Mouse (Mus musculus) yolk sac, embryonic 10.5 days (tissue): ENCODE measurements around the gene Ebf1.
A peak's percentile ranks its signal among the peaks of the same experiment; 100 is the strongest.

Experiments
- DNase-seq: peaks from one replicate; pipeline ENCODE4 v3.0.0-alpha.2; 2017; ENCODE audit warnings: low spot score

Ebf1 gene

GRCm38 (mm10) chr11:44738046-44738445 is 120.9 kb downstream of the Ebf1 start:
- DNase-seq: no peak

GRCm38 (mm10) chr11:44738820-44739219 is 121.7 kb downstream of the Ebf1 start:
- DNase-seq: no peak

- no peak for DNase-seq
Observed at GRCm38 (mm10) chr11:44740278-44741041, 123.3 kb downstream of the Ebf1 start.

GRCm38 (mm10) chr11:44741042-44741491 is 124.0 kb downstream of the Ebf1 start:
- DNase-seq: no peak

GRCm38 (mm10) chr11:44744446-44744845 is 127.3 kb downstream of the Ebf1 start:
- no peak for DNase-seq

- DNase-seq: no peak
Observed at GRCm38 (mm10) chr11:44745946-44746345, 128.8 kb downstream of the Ebf1 start.

- peak; percentile 44 for DNase-seq
Observed at GRCm38 (mm10) chr11:44746731-44747130, 129.6 kb downstream of the Ebf1 start.

- no peak for DNase-seq
Observed at GRCm38 (mm10) chr11:44749309-44749708, 132.2 kb downstream of the Ebf1 start.

GRCm38 (mm10) chr11:44754336-44754735 is 137.2 kb downstream of the Ebf1 start:
- DNase-seq: no peak

- DNase-seq: no peak
Observed at GRCm38 (mm10) chr11:44756321-44756720, 139.2 kb downstream of the Ebf1 start.

GRCm38 (mm10) chr11:44758857-44759256 is 141.7 kb downstream of the Ebf1 start:
- DNase-seq: no peak

GRCm38 (mm10) chr11:44761128-44761996 is 144.2 kb downstream of the Ebf1 start:
- DNase-seq: no peak

GRCm38 (mm10) chr11:44763992-44764835 is 147.1 kb downstream of the Ebf1 start:
- no peak for DNase-seq

GRCm38 (mm10) chr11:44764988-44765387 is 147.9 kb downstream of the Ebf1 start:
- no peak for DNase-seq

GRCm38 (mm10) chr11:44766246-44766645 is 149.1 kb downstream of the Ebf1 start:
- no peak for DNase-seq

- no peak for DNase-seq
Observed at GRCm38 (mm10) chr11:44767322-44767721, 150.2 kb downstream of the Ebf1 start.

- DNase-seq: no peak
Observed at GRCm38 (mm10) chr11:44768346-44768745, 151.2 kb downstream of the Ebf1 start.

- no peak for DNase-seq
Observed at GRCm38 (mm10) chr11:44770989-44771564, 154.0 kb downstream of the Ebf1 start.

GRCm38 (mm10) chr11:44774411-44774810 is 157.3 kb downstream of the Ebf1 start:
- no peak for DNase-seq

GRCm38 (mm10) chr11:44775549-44775948 is 158.4 kb downstream of the Ebf1 start:
- no peak for DNase-seq

- DNase-seq: no peak
Observed at GRCm38 (mm10) chr11:44776556-44776955, 159.4 kb downstream of the Ebf1 start.
